Mouse (Mus musculus): ENCODE data around the gene Zfp655.

GRCm38 (mm10) chr5:145234636-145235035 is 3.1 kb downstream of the Zfp655 start:
- TF ChIP-seq POLR2A (IDR thresholded peaks at IDR 0.05; ENCODE audit: insufficient read depth, low read depth, low read length) (no peak), CTCF (IDR thresholded peaks at IDR 0.05; ENCODE audit: insufficient read depth, low read depth, low read length) (no peak)

All from olfactory bulb, adult 2 months (tissue).